Mouse (Mus musculus) right cerebral cortex, postnatal 14 days (tissue): Measurements from ENCODE around the gene G6pc2.

Experiments
- DNase-seq: peaks from one replicate; pipeline ENCODE4 v3.0.0; 2022

G6pc2 gene

DNA sequence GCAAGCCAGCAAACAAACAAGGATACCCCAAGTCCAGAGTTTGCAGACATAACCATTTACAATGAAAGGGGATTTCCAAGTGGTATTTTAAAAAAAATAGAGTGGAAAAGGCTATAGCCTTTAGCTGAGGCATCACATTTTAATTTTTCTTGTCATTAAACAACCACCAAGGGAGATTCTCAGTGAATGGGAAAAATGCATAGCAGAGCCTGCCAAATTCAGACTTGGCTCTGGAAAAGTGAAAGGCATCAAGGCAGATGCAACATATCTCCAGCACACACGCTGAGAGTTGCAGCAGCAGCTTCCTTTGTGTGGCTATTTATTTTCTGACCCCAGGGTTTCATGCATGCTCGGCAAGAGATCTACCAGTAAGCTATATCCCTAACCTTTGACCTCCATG is 34.1 kb downstream of the G6pc2 start:
- DNase-seq: no peak

DNA sequence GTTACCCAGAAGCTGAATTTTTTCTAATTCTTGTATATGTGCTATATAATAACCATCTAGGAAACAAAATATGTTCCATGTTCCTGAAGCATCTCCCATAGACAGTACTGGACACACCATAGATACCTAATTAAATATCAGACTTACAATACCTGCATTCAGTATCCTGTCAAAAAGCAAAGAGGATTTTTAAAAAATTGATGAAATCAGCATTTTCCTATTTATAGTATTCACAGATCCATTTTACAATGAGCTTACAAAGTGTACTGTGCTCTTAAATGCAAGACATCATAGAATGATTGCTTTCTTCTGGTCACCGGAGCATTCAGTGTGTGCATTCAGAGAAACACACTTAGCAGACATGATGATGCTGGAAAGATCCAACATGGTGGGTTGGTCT is 36.2 kb downstream of the G6pc2 start:
- DNase-seq: no peak

- no peak for DNase-seq
Measured at GRCm38 (mm10) chr2:69248221-69248755, 37.4 kb downstream of the G6pc2 start.

DNA sequence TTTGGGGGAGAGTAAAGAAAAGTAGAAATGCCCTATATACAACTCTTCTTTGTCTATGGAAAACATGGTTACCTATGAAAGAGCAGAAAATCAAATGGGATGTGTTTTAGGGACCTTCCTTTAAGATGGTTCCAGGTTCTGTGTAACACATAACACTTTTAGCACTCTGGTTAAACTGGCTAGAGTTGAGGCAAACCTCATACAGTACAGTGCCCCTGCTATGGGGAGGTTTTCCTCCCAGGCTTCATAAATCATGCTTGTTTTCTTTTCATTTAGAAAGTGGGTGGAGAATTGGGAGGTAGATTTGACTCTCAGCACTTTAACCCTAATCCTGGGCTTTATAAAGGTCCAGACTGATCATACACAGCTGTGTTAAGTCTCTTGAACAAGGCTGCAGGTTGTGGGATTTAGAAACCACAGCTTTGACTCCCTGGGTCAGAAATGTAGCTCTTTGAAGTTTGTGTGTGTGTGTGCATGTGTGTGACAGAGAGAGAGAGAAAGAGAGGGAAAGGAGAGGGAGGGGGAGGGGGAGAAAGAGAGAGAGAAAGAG is 53.3 kb downstream of the G6pc2 start:
- no peak for DNase-seq

DNA sequence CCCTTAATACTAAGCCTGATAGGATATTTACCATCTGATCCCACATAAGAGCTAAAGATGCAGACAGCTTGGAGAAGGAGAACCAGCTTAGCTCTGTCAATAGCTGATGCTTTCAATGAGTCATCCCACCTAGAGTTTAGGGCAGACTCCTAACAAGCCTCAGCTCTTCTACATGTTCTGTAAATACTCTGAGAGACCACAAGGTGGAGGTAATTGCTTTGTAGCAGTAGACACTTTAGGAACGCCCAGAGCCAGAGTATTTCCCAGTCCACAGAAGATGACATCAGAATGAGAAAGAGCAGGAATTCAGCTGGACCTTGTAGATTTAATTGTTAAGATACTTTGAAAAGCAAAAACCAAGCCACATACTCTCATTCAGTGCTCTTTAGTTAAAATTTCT is 65.0 kb downstream of the G6pc2 start:
- no peak for DNase-seq
